Mouse (Mus musculus): Measurements from ENCODE around the gene Klhl24.
A peak's percentile ranks its signal among the peaks of the same experiment; 100 is the strongest.
"Not testable (repeated sequence)": the region's sequence is repeated elsewhere in the genome, so short reads cannot be mapped to it uniquely, and the experiment has no call there.

Gene Klhl24

GRCm38 (mm10) chr16:20097069-20097710, at the start of gene Klhl24:
Klhl24 (plus strand) TSS chr16:20097542.
- DNase-seq, result peak; percentile 93 to 97

- DNase-seq, result no peak
Measured at GRCm38 (mm10) chr16:20052655-20053054, 44.7 kb upstream of the Klhl24 start.

- DNase-seq, result no peak
Measured at GRCm38 (mm10) chr16:20072770-20073169, 24.6 kb upstream of the Klhl24 start.

GRCm38 (mm10) chr16:20076675-20077074, 20.7 kb upstream of the Klhl24 start:
- DNase-seq, result no peak

- no peak for DNase-seq
Measured at GRCm38 (mm10) chr16:20080271-20080670, 17.1 kb upstream of the Klhl24 start.

- no peak for DNase-seq
Measured at GRCm38 (mm10) chr16:20084623-20085022, 12.7 kb upstream of the Klhl24 start.

GRCm38 (mm10) chr16:20085250-20085905, 12.0 kb upstream of the Klhl24 start:
- no peak for DNase-seq

- DNase-seq, result no peak
Measured at GRCm38 (mm10) chr16:20086976-20087375, 10.4 kb upstream of the Klhl24 start.

GRCm38 (mm10) chr16:20089636-20090035, 7.7 kb upstream of the Klhl24 start:
- DNase-seq, result no peak

- peak; percentile 19 to 43 for DNase-seq
Measured at GRCm38 (mm10) chr16:20090921-20091575, 6.3 kb upstream of the Klhl24 start.

- no peak for DNase-seq
Measured at GRCm38 (mm10) chr16:20095966-20096365, 1.4 kb upstream of the Klhl24 start.

GRCm38 (mm10) chr16:20097711-20098374, 501 bp downstream of the Klhl24 start:
- DNase-seq, result peak; percentile 97 to 99

- DNase-seq, result no peak
Measured at GRCm38 (mm10) chr16:20098375-20098727, 1.0 kb downstream of the Klhl24 start.

GRCm38 (mm10) chr16:20098866-20099629, 1.7 kb downstream of the Klhl24 start:
- DNase-seq, result no peak

GRCm38 (mm10) chr16:20106996-20107395, 9.7 kb downstream of the Klhl24 start:
- no peak for DNase-seq

GRCm38 (mm10) chr16:20108961-20109360, 11.6 kb downstream of the Klhl24 start:
- DNase-seq, result no peak

- DNase-seq, result no peak
Measured at GRCm38 (mm10) chr16:20112649-20113048, 15.3 kb downstream of the Klhl24 start.

- DNase-seq, result no peak
Measured at GRCm38 (mm10) chr16:20116069-20116468, 18.7 kb downstream of the Klhl24 start.

GRCm38 (mm10) chr16:20126319-20126883, 29.1 kb downstream of the Klhl24 start:
- not testable (repeated sequence) for DNase-seq

- DNase-seq, result no peak
Measured at GRCm38 (mm10) chr16:20130397-20130796, 33.1 kb downstream of the Klhl24 start.

- peak; percentile 77 to 88 for DNase-seq
Measured at GRCm38 (mm10) chr16:20140772-20141531, 43.6 kb downstream of the Klhl24 start, which contains the start of gene Yeats2. Yeats2 (plus strand) TSS chr16:20141063.

Data from kidney, postnatal 25 days (tissue).